Mouse (Mus musculus): Measurements from ENCODE around the gene Cacng2.
"Not testable (repeated sequence)": the region's sequence is repeated elsewhere in the genome, so short reads cannot be mapped to it uniquely, and the experiment has no call there.

The Cacng2 gene

DNA sequence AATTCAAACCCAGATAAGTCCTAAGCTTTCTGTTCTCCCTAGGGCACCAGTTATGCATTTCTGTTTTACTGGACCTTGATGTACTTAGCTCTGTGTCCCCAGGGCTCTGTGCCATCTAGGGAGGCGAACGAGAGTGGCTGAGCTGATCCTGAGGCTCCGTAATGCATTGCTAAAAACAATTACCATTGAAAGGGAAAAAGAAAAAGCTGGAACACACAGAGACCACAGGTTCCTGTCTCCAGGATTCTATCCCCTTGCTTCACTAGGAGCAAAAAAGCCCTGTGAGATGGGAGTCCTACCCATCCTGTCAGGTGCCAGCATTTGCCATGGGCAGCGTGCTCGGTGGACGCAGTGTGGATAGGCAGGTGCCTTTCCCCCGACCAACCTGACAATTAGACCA lies 38.4 kb downstream of the Cacng2 start:
- no peak for DNase-seq

DNA sequence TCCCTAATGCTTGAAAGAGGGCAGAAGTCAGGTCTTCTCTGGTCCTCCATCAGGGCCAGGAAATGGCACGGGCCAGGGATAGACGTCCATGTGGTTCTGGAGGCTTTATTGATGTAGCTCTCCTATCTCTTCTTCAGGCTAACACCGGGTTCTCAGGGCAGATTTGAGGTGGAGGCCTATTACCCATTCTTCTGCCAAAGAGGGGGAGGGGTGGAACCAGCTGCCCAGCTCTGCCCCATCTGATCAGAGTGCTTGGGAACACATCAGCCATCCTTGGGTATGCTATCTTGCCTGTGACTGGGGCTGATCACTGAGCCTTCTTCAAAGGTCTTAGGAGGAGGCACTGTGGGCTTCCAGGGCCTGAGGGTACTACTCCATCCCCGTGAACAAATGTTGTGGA lies 39.5 kb downstream of the Cacng2 start:
- no peak for DNase-seq

DNA sequence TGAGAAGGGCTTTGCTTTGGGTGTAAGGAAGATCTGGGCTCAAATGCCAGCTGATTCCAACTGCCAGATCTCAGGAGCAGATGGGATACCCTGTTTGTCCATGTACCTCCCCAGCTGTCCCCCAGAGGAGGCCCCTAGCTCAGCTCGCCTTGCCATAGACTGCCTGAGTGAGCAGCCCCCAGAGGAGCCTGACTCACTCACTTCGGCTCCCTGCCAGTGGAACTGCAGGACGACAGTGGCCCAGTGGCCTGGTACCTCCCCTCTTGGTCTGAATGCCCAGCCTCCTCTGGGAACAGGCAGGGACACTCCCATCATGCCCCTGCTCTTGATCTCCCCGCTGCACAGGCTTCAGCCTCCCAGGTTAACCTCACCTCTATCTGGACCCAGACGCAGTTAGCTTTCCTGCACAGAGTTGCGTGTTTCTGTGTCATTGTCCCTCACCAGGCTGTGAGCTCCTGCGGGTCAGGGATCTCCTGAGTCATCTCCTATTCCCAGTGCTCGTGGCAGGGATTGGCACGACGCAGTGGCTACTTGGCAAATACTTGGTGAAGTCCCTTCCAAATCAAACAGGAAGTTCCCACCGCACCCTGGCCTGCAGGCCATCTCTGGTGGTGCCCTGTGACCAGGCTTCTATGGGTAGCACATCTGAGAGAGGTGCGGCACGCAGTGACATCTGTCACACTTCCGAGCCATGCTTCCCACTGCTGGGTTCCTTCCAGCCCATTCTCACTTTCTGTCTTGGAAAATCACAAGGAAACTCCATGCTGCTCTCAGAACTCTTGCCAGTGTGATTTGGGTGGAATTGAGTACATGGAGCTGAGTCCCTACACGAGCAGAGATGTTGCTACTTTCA lies 40.8 kb downstream of the Cacng2 start:
- DNase-seq = no peak

DNA sequence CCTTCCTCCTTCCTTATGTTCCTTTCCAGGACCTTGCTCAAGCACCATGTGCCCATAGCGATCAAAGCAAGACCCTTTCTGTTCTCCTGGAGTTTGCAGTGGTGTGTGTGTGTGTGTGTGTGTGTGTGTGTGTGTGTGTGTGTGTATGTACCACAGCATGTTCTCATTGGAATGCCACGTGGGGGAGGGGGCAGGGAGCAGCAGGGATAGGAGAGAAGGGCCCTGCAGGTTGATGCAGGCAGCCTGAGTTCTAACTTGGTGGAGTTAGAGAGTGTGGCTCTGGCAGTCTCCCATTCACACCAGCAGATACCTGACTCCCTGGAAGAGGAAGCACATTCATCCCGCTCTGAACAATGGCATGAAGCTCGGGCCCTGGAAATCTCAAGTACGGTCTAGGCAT lies 41.6 kb downstream of the Cacng2 start:
- DNase-seq = no peak

DNA sequence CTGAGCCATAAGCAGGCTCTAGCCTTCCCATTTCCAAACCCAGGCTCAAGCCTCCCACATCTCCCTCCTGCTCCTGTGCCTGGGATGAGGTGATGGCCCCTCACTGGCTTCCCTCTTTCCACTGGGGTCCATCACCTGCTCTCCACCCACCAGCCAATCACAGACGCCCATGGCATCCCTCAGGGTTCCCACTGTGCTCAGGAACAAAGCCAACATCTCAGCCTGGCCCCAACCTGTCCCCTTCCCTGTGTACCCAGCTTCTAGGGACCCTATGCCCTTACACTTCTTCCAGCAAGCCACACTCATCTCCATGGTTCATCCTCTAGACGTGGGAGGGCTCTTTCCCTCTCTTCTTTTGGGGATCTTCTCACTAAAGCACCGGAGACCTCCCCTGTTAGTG lies 43.9 kb downstream of the Cacng2 start:
- DNase-seq = no peak

DNA sequence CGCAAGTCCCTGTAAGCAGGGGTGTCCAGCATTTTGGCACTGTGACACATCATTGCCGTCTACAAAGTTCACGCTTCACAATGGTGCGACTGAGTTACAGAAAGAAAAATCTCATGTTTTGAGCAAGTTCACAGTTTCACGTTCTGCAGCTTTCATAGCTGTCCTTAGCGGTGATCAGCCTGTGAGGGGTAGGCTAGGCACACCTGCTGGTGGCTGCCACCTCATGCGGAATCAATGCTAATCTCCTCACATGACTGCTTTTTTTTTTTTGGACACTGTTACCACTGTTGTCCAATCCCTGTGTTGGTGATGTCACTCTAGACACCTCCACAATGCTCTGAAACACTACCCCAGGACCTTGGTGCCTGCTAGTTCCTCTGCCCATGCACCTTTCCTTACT lies 46.7 kb downstream of the Cacng2 start:
- no peak for DNase-seq

DNA sequence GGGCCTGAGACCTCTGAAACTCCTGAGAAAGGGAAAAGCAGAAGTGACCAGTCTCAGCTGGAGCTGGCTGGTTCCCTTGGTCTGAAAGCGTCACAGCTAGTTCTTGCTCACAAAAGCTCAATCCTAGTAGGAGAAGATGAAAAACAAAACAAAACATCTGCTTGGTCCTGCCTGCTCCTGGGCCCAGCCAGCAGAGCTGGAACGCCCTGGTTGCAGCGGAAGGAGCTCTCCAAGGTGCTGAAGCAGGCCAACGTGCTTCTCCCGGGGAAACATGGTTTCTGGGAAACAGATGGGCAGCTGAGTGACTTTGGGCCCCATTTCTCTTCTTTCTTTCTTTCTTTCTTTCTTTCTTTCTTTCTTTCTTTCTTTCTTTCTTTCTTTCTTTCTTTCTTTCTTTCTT lies 53.4 kb downstream of the Cacng2 start:
- DNase-seq = peak; percentile 60 to 68

DNA sequence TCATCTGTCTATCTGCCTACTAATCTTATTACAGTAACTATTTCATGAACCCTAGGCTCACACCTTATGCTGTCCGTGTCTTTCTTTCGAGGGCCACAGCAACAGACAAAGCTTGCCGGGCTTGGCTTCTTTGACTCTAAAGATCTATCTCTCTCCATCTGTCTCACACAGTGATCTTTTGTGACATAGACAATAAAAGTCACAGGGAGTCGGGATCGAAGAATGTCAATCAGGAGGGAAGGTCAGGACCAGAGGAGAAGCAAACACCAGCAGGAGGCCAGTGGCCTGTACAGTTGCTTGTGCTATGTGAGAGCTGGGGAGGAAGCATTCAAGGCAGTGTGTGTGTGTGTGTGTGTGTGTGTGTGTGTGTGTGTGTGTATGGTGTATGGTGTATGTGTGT lies 54.3 kb downstream of the Cacng2 start:
- DNase-seq = no peak

DNA sequence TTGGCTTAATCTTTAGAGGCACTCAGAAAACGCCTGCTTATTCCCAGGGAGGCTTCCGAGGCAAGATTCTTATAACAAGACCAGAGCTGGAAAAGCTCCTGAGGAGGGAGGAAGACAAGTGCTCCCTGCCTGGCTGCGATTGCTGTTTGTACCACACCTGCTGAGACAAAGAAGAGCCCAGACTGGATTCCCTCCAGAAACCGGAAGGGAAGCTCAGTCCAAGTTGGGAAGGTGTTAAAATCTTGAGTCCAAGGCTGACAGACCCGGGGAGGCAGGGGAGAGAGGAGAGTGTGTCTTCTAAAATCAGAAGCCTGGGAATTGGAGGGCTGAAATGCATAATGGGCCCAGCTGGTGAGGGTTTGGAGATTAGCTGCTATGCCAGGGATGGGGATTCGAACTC lies 55.5 kb downstream of the Cacng2 start:
- no peak for DNase-seq

DNA sequence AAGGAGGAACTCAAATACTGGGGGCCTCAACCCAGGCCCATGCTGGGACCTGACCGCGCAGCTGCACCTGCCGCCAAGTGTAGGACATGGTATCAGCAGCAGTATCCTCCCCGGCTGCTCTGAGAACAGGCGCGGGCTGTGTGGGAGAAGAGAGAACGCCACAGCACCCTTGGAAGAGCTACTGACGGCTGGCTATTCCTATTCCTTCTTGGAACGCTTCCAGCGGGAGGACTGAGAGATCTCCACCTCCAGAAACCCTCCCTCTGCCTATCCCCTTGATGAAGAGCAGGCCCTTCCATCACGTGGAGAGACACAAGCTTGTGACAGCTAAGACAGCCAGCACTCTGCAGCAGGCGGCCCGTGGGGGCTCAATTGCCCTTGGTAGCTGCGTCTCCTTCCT lies 57.4 kb downstream of the Cacng2 start:
- no peak for DNase-seq

DNA sequence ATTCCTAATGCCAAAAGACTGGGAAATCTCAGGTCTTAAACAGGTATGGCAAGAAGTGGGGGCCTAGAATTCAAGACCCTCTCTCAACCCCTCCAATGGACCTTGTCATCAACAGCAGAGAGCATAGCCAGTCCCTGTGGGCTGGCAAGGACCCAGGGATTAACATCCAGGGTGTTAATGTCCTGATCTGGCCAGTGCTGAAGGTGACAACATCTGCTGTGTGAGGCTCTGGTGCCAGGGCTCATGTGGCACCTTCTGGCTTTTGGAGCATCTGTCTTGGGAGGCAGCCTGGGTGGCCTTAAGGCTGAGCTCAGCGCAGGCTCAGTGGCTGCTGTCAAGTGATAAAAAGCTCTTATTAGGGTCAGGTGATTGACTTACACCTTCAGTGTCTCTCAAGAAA lies 62.9 kb downstream of the Cacng2 start:
- DNase-seq = no peak

DNA sequence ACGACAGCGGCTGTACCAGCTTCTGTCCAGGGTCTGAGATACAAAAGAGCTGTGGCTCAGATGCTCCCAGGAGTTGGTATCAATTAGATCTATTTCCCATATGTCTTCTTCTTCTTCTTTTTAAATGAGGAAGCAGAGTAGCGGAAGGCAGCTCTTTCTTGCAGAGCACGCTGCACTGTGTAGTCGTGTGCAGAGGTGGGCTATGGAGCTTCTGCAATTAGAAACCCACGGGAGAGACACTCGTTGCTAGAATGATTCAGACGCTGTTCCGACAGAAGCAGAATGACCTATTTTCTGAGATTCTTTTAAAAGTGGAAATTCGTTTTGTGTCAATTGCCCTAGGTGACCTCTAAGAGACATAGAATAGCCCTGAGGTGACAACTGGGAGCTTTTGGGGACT lies 69.1 kb downstream of the Cacng2 start:
- DNase-seq = no peak

DNA sequence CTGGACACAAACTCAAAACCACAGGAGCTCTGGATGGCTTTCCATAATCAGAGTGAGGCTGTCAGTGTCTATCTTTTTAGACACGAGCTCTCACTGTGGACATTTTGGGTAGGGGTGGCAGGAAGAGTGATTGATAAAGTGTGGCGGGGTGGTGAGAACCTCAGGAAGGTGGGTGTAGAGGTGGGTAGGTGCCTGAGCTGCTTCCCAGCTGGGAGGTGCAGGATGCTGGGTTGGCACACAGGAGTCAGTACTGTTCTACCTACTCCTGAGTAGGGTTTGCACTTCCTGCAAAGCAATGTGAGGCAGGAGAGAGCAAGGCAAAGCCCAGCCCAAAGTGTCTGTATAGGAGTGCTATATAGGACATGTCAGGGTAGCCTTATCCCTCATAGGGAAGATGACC lies 69.9 kb downstream of the Cacng2 start:
- no peak for DNase-seq

DNA sequence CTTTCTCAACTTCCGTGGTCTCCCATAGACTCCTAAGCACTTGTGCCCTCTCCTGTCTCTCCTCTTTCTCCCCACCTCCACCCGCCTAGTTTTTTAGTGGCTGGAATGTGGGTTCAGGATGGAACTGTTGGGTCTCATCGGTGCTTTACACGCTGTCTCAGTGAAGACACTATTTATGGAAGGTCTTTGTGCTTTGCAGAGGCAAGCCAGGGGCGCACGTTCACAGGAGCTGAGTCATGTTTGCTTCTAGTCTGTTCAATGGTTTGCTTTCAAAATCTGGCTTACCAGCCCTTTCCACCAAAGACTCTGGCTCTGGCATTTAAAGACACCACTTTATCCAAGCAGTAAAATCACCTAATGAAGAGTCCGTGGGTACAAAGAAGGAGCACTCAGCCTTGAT lies 74.0 kb downstream of the Cacng2 start:
- DNase-seq = no peak

DNA sequence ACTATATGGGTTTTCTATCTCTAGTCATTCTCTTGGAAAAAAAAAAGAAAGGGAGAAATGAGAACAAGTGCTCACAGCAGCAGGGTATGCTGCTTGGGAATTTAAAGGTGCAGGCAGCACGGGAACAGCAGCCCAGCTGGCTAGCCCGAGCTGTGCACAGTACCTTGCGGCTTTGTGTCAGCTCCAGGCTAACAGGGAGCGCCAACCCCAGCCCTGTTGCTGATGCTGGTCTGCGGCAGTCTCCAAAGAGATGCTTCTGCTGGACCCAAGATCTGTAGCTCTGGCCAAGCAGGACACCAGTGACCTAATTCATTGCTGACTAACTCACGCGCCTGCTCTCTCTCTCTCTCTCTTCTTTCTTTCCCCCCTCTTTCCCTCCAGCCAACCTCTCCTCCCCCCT lies 74.5 kb downstream of the Cacng2 start:
- no peak for DNase-seq

DNA sequence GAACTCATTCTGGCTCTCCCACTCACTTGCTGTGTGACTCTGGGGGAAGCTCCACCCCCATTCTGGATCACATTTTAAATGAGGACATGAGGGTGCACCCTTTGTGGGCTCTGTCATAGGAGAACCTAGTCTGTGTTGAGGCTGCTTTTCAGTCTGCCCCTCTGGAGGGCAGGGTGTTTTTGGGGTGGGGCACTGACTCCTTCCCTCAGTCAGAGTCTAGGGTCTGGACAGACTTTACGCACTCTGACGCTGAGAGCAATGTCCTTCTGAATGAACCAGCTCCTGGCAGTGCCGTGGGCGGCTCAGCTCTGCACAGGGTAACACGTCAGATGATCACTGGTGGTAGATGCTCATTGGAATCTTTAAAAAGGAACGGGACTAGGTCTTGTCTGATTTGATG lies 75.0 kb downstream of the Cacng2 start:
- DNase-seq = no peak

DNA sequence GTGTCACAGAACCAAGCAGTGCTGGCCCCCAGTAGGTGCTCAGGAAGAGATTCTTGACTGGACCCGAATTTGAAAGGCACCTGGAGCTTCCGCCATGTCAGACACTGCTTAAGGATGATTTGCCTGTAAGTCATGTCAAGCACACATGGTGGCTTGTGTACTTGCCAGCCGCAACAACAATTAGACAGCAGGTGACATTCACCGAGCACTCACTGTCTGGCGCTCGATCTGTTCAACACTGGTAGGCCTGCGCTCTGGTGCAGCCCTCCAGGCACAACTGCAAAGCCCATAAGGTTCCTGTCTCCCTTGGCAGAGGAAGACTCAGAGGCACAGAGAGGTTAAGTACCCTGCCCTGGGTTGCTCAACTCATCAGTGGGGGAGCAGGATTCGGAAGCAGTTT lies 77.1 kb downstream of the Cacng2 start:
- DNase-seq = no peak

DNA sequence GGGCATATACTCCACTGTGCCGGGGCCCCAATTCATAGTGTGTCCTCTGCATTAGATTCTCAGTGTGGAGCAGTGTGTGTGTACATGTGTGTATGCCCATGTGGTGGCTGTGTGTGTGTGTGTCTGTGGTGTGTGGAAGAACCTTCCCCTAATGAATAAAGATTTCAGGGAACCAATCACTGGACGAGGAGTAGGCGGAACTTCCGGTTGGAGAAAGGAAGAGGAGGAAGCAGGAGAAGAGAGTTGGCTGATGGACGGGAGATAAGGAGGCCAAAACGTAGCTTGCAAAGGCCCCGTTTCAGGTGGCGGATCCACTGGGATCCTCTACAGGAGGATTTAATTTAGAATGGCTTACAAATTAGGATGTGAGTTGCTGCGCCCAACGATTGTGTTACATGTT lies 82.2 kb downstream of the Cacng2 start:
- DNase-seq = no peak

DNA sequence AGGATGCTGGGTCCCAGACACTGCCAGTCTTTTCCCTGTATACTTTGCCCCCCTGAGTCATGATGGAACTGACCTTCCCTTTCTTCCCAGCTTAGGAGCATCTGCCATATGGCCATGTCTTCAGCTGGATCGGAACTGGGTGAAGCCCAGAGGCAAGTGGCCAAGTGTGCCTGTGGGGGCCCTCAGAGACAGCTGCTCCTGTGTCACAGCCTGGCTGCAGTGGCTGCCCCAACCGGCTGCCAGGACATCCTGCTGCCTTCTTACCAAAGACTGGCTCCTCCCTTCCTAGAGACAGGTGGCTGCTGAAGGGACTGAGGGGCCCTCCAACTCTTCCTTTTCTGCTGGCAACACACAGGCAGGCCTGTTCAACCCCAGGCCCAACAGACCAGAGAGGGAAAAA lies 83.2 kb downstream of the Cacng2 start:
- DNase-seq = no peak

DNA sequence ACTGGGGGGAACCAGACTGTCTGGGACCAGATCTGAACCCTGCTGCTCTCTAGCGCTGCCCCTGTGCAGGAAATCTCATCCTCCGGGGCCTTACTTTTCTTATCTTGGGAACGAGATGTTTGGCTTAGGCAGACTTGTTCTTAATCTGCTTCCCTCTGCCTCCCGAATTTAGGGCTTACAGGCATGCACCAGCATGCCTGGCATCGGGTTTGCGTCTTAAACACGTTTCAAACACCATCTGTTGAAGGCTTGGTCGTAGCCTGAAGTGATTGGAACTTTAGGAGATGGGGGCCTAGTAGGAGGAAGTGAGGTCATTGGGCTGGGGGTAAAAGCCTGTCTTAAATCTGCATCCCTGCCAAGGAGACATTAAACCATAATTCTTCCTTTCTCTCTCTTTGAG lies 89.9 kb downstream of the Cacng2 start:
- DNase-seq = no peak

DNA sequence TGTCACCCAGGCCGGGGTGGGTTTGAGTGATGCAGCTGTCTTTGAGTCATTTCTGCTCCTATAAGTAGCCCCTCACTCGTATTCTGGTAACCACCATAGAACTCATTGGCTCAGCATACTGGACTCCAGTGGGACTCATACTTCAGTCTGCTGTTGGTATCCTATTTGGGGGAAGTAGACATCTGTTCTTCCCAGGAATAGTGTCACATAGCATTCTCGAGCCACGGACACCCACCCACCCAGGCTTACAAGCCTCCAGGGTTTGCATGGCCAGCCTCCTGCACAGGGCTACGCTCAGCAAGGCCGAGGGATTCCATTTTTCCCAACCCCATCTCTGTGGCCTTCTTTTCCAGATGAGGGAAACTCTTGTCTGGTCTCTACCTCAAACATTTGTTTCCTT lies 93.3 kb downstream of the Cacng2 start:
- DNase-seq = no peak

DNA sequence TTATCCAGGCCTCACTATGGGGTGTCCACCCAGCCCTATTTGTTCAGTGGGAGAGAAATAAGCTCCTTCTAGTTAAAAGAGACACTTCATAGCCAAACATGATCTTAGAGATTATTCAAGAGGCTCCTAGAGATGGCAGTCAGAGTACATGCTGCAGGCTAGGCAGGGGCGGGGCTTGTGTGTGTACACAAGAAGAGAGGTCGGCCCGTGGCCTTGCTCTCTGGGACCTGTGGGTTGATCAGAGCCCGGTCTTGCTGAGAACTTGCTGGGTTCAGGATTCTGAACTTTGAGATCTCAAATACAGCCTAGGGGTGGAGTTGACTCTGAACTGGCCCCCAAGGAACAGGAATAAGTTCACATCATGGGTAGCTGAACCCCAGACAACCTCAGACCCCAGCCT lies 95.6 kb downstream of the Cacng2 start:
- no peak for DNase-seq

DNA sequence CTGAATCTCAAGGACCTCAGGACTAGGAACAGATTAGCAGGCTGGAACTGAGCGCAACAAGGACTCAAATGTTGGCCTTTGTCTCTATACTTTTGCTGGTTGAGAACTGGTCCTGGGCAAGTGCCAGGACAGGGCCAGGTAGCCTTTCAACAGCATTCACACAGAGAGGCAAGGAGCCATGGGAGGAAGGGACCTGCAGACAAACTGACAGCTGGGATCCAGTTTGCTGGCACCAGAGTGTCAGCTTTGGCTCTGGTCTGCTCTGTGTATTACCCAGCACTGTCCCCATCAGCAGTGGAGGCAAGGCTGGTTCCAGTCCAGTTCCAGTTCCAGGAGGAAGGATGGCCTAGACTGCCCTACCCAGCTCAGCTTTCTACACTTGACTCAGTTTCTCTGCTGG lies 105.8 kb downstream of the Cacng2 start:
- DNase-seq = no peak

DNA sequence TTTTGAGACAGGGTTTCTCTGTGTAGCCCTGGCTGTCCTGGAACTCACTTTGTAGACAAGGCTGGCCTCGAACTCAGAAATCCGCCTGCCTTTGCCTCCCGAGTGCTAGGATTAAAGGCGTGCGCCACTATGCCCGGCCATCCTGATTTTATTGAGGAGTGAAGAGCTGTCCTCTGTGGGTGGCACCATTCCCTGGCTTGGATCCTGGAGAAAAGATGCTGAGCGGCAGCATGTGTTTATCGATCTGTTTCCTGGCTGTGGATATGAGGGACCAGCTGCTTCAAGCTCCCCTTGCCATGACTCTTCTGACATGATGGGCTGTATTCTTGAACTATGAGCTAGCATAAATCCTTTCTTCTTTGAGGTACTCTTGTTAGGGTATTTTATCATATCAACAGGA lies 111.6 kb downstream of the Cacng2 start:
- DNase-seq = not testable (repeated sequence)

DNA sequence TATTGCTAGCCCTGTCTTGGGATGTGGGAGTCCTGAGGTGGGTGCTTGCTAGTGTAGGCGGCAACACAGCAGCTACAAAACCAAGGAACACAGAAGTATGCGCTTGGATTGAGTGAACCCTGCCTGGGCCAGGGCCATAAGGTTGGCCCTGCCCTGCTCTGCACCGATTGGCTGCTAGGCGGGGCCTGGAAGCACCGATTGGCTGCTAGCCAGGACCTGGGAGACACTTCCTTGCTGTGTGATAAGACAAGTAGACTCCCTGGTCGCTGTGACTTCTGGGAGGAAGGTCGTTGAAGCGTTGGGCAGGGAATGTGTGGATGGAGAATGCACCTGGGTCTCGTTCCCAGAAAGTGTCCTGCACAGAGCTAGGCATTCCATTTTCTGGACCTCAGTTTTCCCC lies 115.9 kb downstream of the Cacng2 start:
- peak; percentile 9 to 32 for DNase-seq
